Mouse (Mus musculus) MEL (cell line): ENCODE data around the gene Inafm2. TPM values are rescaled to one million over a fixed set of nuclear protein-coding genes. Genes with fewer than 3 reads are reported as not detected.
A peak's percentile ranks its signal among the peaks of the same experiment; 100 is the strongest.

Experiments used
- DNase-seq: peaks from one replicate; pipeline ENCODE4 v3.0.0; 2011; ENCODE audit warnings: low read depth, low spot score
- H3K27ac ChIP-seq: 2 replicates; pipeline ENCODE4 v1.5.1; 2012; ENCODE audit warnings: low read depth, mild to moderate bottlenecking, control low read depth, low read length, moderate library complexity; ENCODE audit not compliant: control insufficient read depth
- H3K27me3 ChIP-seq, 2 experiments: fragments of 150-350 bp in 1 of 2; sonication (generic) in 1 of 2; 2 replicates each; pipeline ENCODE4 v1.6.1; 2012; ENCODE audit warnings: low read length in 2 of 2, mild to moderate bottlenecking in 2 of 2, improper control_type of control experiment in 1 of 2, moderate library complexity in 1 of 2; ENCODE audit not compliant: insufficient read depth in 2 of 2, control insufficient read depth in 1 of 2
- H3K36me3 ChIP-seq, 2 experiments: 2 replicates each; pipeline ENCODE4 v1.6.1; 2012 to 2014; ENCODE audit warnings: low read length in 2 of 2, improper control_type of control experiment in 1 of 2, inconsistent platforms in 1 of 2, mild to moderate bottlenecking in 1 of 2; ENCODE audit not compliant: insufficient read depth in 2 of 2, control insufficient read depth in 1 of 2
- H3K4me1 ChIP-seq, 2 experiments: fragments of 150-350 bp in 1 of 2; sonication (generic) in 1 of 2; 2 replicates each; pipeline ENCODE4 v1.6.1; 2012; ENCODE audit warnings: low read length in 2 of 2, improper control_type of control experiment in 1 of 2, mild to moderate bottlenecking in 1 of 2; ENCODE audit not compliant: insufficient read depth in 2 of 2, control insufficient read depth in 1 of 2
- H3K4me3 ChIP-seq, 2 experiments: fragments of 150-350 bp in 1 of 2; sonication (generic) in 1 of 2; 2 replicates each; pipeline ENCODE4 v1.5.1; 2012; ENCODE audit warnings: low read depth in 2 of 2, low read length in 2 of 2, mild to moderate bottlenecking in 2 of 2, moderate library complexity in 2 of 2, control low read depth in 1 of 2, improper control_type of control experiment in 1 of 2; ENCODE audit not compliant: control insufficient read depth in 1 of 2, insufficient read depth in 1 of 2
- H3K79me2 ChIP-seq: 2 replicates; pipeline ENCODE4 v1.6.1; 2012; ENCODE audit warnings: mild to moderate bottlenecking, low read length, moderate library complexity; ENCODE audit not compliant: control insufficient read depth, poor library complexity, insufficient read depth
- H3K9ac ChIP-seq: 2 replicates; pipeline ENCODE4 v1.6.1; 2012; ENCODE audit warnings: low read depth, mild to moderate bottlenecking, control low read depth, low read length, moderate library complexity; ENCODE audit not compliant: control insufficient read depth, poor library complexity, severe bottlenecking
- H3K9me3 ChIP-seq: fragments of 150-350 bp; sonication (generic); replicated peaks from 2 replicates; pipeline ENCODE4 v1.6.1; 2012; ENCODE audit warnings: mild to moderate bottlenecking, low read length, improper control_type of control experiment, moderate library complexity; ENCODE audit not compliant: insufficient read depth
- BHLHE40 ChIP-seq: IDR thresholded peaks from 2 replicates; pipeline ENCODE4 v1.6.1; 2012; ENCODE audit warnings: low read depth, mild to moderate bottlenecking, inconsistent platforms, low read length, improper control_type of control experiment, borderline replicate concordance
- CHD1 ChIP-seq: IDR thresholded peaks from 2 replicates; pipeline ENCODE4 v1.6.1; 2012; ENCODE audit warnings: low read depth, mild to moderate bottlenecking, inconsistent platforms, low read length, improper control_type of control experiment
- CHD2 ChIP-seq: IDR thresholded peaks from 2 replicates; pipeline ENCODE4 v1.6.1; 2011; ENCODE audit warnings: low read length, improper control_type of control experiment
- CTCF ChIP-seq, 3 experiments: IDR thresholded peaks in 2 of 3; conservative IDR thresholded peaks in 1 of 3; 2 replicates each; pipeline ENCODE4 v1.5.1; 2011 to 2012; ENCODE audit warnings: low read length in 3 of 3, low read depth in 2 of 3, mild to moderate bottlenecking in 2 of 3, improper control_type of control experiment in 1 of 3, inconsistent platforms in 1 of 3, mixed read lengths in 1 of 3, moderate library complexity in 1 of 3; ENCODE audit not compliant: control insufficient read depth in 1 of 3, insufficient read depth in 1 of 3, poor library complexity in 1 of 3, severe bottlenecking in 1 of 3
- ELF1 ChIP-seq: IDR thresholded peaks from 2 replicates; pipeline ENCODE4 v1.6.1; 2014; ENCODE audit warnings: low read depth, mild to moderate bottlenecking, inconsistent platforms, low read length, improper control_type of control experiment, moderate library complexity
- EP300 ChIP-seq, 2 experiments: IDR thresholded peaks; 2 replicates each; pipeline ENCODE4 v1.6.1; 2011; ENCODE audit warnings: improper control_type of control experiment in 2 of 2, low read length in 2 of 2, low read depth in 1 of 2, mild to moderate bottlenecking in 1 of 2
- ETS1 ChIP-seq: IDR thresholded peaks from 2 replicates; pipeline ENCODE4 v1.6.1; 2012; ENCODE audit warnings: low read depth, mild to moderate bottlenecking, inconsistent platforms, low read length, improper control_type of control experiment, moderate library complexity
- GATA1 ChIP-seq: IDR thresholded peaks from 2 replicates; pipeline ENCODE4 v1.6.1; 2011; ENCODE audit warnings: low read depth, low read length, improper control_type of control experiment
- JUND ChIP-seq: IDR thresholded peaks from 2 replicates; pipeline ENCODE4 v1.6.1; 2011; ENCODE audit warnings: low read depth, mild to moderate bottlenecking, improper control_type of control experiment, low read length
- KAT2A ChIP-seq: conservative IDR thresholded peaks from 2 replicates; pipeline ENCODE4 v1.6.1; 2012; ENCODE audit warnings: low read depth, low read length, improper control_type of control experiment, inconsistent platforms
- MAX ChIP-seq: IDR thresholded peaks from 2 replicates; pipeline ENCODE4 v1.6.1; 2011; ENCODE audit warnings: low read length, improper control_type of control experiment
- MAZ ChIP-seq: IDR thresholded peaks from 2 replicates; pipeline ENCODE4 v1.6.1; 2012; ENCODE audit warnings: low read depth, mild to moderate bottlenecking, inconsistent platforms, low read length, improper control_type of control experiment
- MXI1 ChIP-seq: IDR thresholded peaks from 2 replicates; pipeline ENCODE4 v1.6.1; 2011; ENCODE audit warnings: mild to moderate bottlenecking, low read depth, low read length, improper control_type of control experiment
- MYC ChIP-seq: IDR thresholded peaks from 2 replicates; pipeline ENCODE4 v1.6.1; 2011; ENCODE audit warnings: low read depth, mild to moderate bottlenecking, low read length, improper control_type of control experiment, moderate library complexity
- POLR2AphosphoS5 ChIP-seq: IDR thresholded peaks from 2 replicates; pipeline ENCODE4 v1.6.1; 2012; ENCODE audit warnings: low read depth, borderline replicate concordance, mild to moderate bottlenecking, inconsistent platforms, low read length, moderate library complexity, mixed read lengths
- RAD21 ChIP-seq: IDR thresholded peaks from 2 replicates; pipeline ENCODE4 v1.6.1; 2011; ENCODE audit warnings: mild to moderate bottlenecking, low read depth, low read length, improper control_type of control experiment
- RCOR1 ChIP-seq: IDR thresholded peaks from 2 replicates; pipeline ENCODE4 v1.6.1; 2012; ENCODE audit warnings: low read depth, mild to moderate bottlenecking, inconsistent platforms, low read length, improper control_type of control experiment
- SIN3A ChIP-seq: IDR thresholded peaks from 2 replicates; pipeline ENCODE4 v1.6.1; 2012; ENCODE audit warnings: low read length, improper control_type of control experiment, inconsistent platforms
- SMC3 ChIP-seq: IDR thresholded peaks from 2 replicates; pipeline ENCODE4 v1.6.1; 2011; ENCODE audit warnings: low read depth, low read length, improper control_type of control experiment
- UBTF ChIP-seq: IDR thresholded peaks from 2 replicates; pipeline ENCODE4 v1.6.1; 2012; ENCODE audit warnings: low read depth, mild to moderate bottlenecking, inconsistent platforms, low read length, improper control_type of control experiment, moderate library complexity, borderline replicate concordance; ENCODE audit not compliant: insufficient read depth
- ZKSCAN1 ChIP-seq: IDR thresholded peaks from 2 replicates; pipeline ENCODE4 v1.6.1; 2012; ENCODE audit warnings: low read depth, mild to moderate bottlenecking, inconsistent platforms, low read length, improper control_type of control experiment, moderate library complexity
- ZNF384 ChIP-seq: IDR thresholded peaks from 2 replicates; pipeline ENCODE4 v1.6.1; 2012; ENCODE audit warnings: low read depth, mild to moderate bottlenecking, inconsistent platforms, low read length, improper control_type of control experiment
- polyA plus RNA-seq, 2 experiments: library from polyadenylated mRNA; stranded (reverse) in 1 of 2; unstranded in 1 of 2; fragments of >175 nt in 1 of 2; fragments of >200 nt in 1 of 2; gene quantifications; 2 replicates each; pipeline versions ENCODE4 v1.2.1 to v1.2.4; 2012; ENCODE audit warnings: low replicate concordance in 2 of 2, low read depth in 1 of 2; ENCODE audit not compliant: insufficient read length in 2 of 2, insufficient read depth in 1 of 2, missing spikeins in 1 of 2
- total RNA-seq: library from RNA; depleted of rRNA; stranded (reverse); fragments of 300-350 nt; gene quantifications from 2 replicates; pipeline ENCODE4 v1.2.3, GENCODE M21; 2012

The Inafm2 gene
- total and polyA plus RNA-seq, 3 experiments: 8.6 to 14.5 TPM; not detected in 1

DNA sequence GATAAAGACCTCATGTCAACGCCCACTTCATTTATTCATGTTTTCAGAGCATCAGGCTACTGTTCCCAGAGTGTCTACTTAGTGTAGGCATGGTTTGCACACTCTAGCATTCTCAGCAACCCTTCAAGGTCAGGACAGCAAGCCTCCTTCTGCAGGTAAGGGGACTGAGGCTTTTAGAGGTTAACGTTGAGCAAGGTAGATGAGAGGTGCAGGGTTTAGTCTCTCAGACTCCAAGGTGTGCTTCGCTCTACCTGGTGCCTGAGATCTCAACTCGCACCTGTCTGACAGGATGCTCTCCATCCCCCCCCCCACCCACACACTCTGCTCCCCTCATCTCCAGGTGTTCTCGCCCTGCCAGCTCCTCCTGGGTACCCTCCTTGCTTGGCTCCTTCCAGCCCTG lies 8.6 kb downstream of the Inafm2 start:
- Histone ChIP-seq H3K9me3 (no peaks in the 10 kb centered on the region), H3K27ac (no peak overlapping the region), H3K27me3 (no peaks in the 10 kb centered on the region), H3K4me3 (no peak overlapping the region), H3K9ac (no peak overlapping the region), H3K4me1 (peaks cover 4 to 13% of the 10 kb centered on the region in 2 experiments; a peak in 3 of 4 replicates), H3K36me3 (peaks cover 0 to 19% of the 10 kb centered on the region in 2 experiments; a peak in 2 of 4 replicates), H3K79me2 (no peaks in the 10 kb centered on the region)
- no peak for TF ChIP-seq ELF1
- TF ChIP-seq MAZ: no peak
- no peak for TF ChIP-seq ZKSCAN1
- TF ChIP-seq JUND: no peak
- no peak for TF ChIP-seq RAD21
- no peak for TF ChIP-seq UBTF
- TF ChIP-seq POLR2AphosphoS5: no peak
- no peak for TF ChIP-seq EP300 (IDR thresholded peaks at IDR 0.05; ENCODE audit: low read depth in 1 of 2, low read length in 2 of 2)
- no peak for TF ChIP-seq CHD2
- DNase-seq: no peak

- no peaks in the 10 kb centered on the region for H3K27me3 ChIP-seq
- no peak overlapping the region for H3K4me3 ChIP-seq
- H3K9me3 ChIP-seq: no peaks in the 10 kb centered on the region
- H3K27ac ChIP-seq: no peak overlapping the region
- no peaks in the 10 kb centered on the region for H3K79me2 ChIP-seq
- no peak overlapping the region for H3K9ac ChIP-seq
- no peak for TF ChIP-seq ZNF384
- no peak for TF ChIP-seq MXI1
- peak; percentile 24; the same call in 1 of the 2 replicates for TF ChIP-seq SMC3
- no peak for TF ChIP-seq ZKSCAN1
- TF ChIP-seq, all 39 proteins: peak for 1
- peaks cover 4 to 13% of the 10 kb centered on the region in 2 experiments; a peak in 3 of 4 replicates for H3K4me1 ChIP-seq
- no peak for DNase-seq
- H3K36me3 ChIP-seq: peaks cover 0 to 19% of the 10 kb centered on the region in 2 experiments; a peak in 2 of 4 replicates
Observed at GRCm38 (mm10) chr2:118755407-118755806, 9.8 kb downstream of the Inafm2 start.

DNA sequence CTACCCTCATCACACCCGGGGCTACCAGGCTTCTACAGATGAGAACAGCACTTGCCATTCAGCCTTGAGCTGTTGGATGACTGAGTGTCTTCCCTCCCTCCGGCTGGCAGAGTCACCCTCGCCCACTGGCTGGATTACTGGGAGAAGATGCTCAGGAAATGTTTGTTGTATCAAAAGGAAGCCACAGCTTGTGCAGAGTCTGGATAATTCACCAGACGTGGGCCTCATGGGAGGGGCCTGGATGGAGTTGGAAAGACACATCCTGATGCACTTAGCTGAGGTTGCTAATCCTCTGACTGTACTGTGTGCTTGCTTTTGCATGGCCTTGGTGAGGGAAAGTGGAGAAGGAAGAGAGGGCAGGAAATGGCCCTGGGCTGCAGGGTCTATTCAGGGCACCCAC lies 10.5 kb downstream of the Inafm2 start:
- H3K36me3 ChIP-seq: peaks cover 0 to 19% of the 10 kb centered on the region in 2 experiments; a peak in 2 of 4 replicates
- no peaks in the 10 kb centered on the region for H3K9me3 ChIP-seq
- no peak overlapping the region for H3K9ac ChIP-seq
- no peaks in the 10 kb centered on the region for H3K27me3 ChIP-seq
- no peaks in the 10 kb centered on the region for H3K79me2 ChIP-seq
- no peak for DNase-seq
- peaks cover 4 to 16% of the 10 kb centered on the region in 2 experiments; a peak in 3 of 4 replicates for H3K4me1 ChIP-seq
- no peak overlapping the region for H3K4me3 ChIP-seq
- H3K27ac ChIP-seq: no peak overlapping the region
- TF ChIP-seq KAT2A: no peak
- no peak for TF ChIP-seq ZKSCAN1
- no peak for TF ChIP-seq MXI1
- TF ChIP-seq MAX: no peak
- no peak for TF ChIP-seq CHD2
- TF ChIP-seq MYC: no peak
- TF ChIP-seq ETS1: no peak
- no peak for TF ChIP-seq CTCF (IDR thresholded peaks at IDR 0.05 in 2 of 3, conservative IDR thresholded peaks at IDR 0.05 in 1 of 3; ENCODE audit: control insufficient read depth in 1 of 3, insufficient read depth in 1 of 3, low read depth in 2 of 3, low read length in 3 of 3, poor library complexity in 1 of 3, severe bottlenecking in 1 of 3)
- TF ChIP-seq BHLHE40: no peak
- TF ChIP-seq ZNF384: no peak
- TF ChIP-seq CHD1: no peak
- no peak for TF ChIP-seq SIN3A
- no peak for TF ChIP-seq JUND
- no peak for TF ChIP-seq EP300 (IDR thresholded peaks at IDR 0.05; ENCODE audit: low read depth in 1 of 2, low read length in 2 of 2)
- no peak for TF ChIP-seq RCOR1
- no peak for TF ChIP-seq GATA1
- TF ChIP-seq MAZ: no peak
